ENCODE assay signal across 8 mouse cellular contexts in genomic region chr8:10812060-10812670, GRCm38 (mm10).
DNase-seq lines count a peak whose midpoint lies in the region; ATAC-seq and TF ChIP-seq lines count a peak whose summit lies in the region.

No protein-coding gene starts in this region.

- 62% methylated on average over 10 of the region's 10 CpGs for WGBS in heart, adult 2 months
- 69% methylated on average over 10 of the region's 10 CpGs for WGBS in lung, adult 2 months

- peak; percentile 31 to 58 for DNase-seq in heart, adult 2 months
- DNase-seq in heart, adult 9 months (ENCODE audit: low spot score in 2 of 2): no peak
- peak; percentile 65 to 71 for DNase-seq in layer of hippocampus, postnatal 10 days (ENCODE audit: low spot score in 2 of 2)
- DNase-seq in right cerebral cortex, adult 2 months (ENCODE audit: low spot score in 2 of 2): peak; percentile 67 to 71
- DNase-seq in kidney, postnatal 10 days: no peak
- DNase-seq in lung, adult 2 months: no peak
- DNase-seq in T-cell, adult 2 months (ENCODE audit: low spot score): no peak

- no peak overlapping the region for H3K4me3 ChIP-seq in heart, adult 2 months
- H3K4me3 ChIP-seq in lung, adult 2 months (replicated peaks; ENCODE audit: extremely low read depth, low read depth, low read length): no peak overlapping the region

- ATAC-seq in frontal cortex, adult (ENCODE audit: low TSS enrichment): peak; percentile 95

- H3K9ac ChIP-seq in heart, adult 2 months (ENCODE audit: low read depth, low read length): no peak overlapping the region

- H3K79me2 ChIP-seq in heart, adult 2 months (replicated peaks; ENCODE audit: control insufficient read depth, insufficient read depth, low read length): no peaks in the 10 kb centered on the region

- no peaks in the 10 kb centered on the region for H3K27me3 ChIP-seq in heart, adult 2 months (ENCODE audit: control insufficient read depth, insufficient read depth, low read length)

- TF ChIP-seq EP300 in heart, adult 2 months (IDR thresholded peaks at IDR 0.05; ENCODE audit: insufficient read depth, low read depth, low read length): peak; percentile 71; the same call in 1 of the 2 replicates

- H3K36me3 ChIP-seq in heart, adult 2 months (ENCODE audit: control insufficient read depth, insufficient read depth, low read length): no peaks in the 10 kb centered on the region

- no peak for TF ChIP-seq CTCF in heart, adult 2 months (IDR thresholded peaks at IDR 0.05)
- no peak for TF ChIP-seq CTCF in lung, adult 2 months (IDR thresholded peaks at IDR 0.05; ENCODE audit: insufficient read depth, low read length)

- H3K27ac ChIP-seq in heart, adult 2 months: no peak overlapping the region

- intact Hi-C loops in heart, adult 2 months (cut with DNase I): loop anchor here (5.0 to 10.0 kb wide), 3 partner anchors 167 to 360 kb away; partner anchors contain the start of gene Irs2

- no peak for TF ChIP-seq POLR2A in heart, adult 2 months (IDR thresholded peaks at IDR 0.05; ENCODE audit: insufficient read depth, low read depth, low read length)
- TF ChIP-seq POLR2A in lung, adult 2 months (IDR thresholded peaks at IDR 0.05; ENCODE audit: borderline replicate concordance, extremely low read depth, low read depth, low read length): no peak

- H3K4me1 ChIP-seq in heart, adult 2 months (ENCODE audit: control insufficient read depth, insufficient read depth, low read length): no peaks in the 10 kb centered on the region
- H3K4me1 ChIP-seq in lung, adult 2 months (ENCODE audit: control insufficient read depth, insufficient read depth, low read length): no peaks in the 10 kb centered on the region

Comparison
In these comparisons a context has a peak if more than half of its experiments do, and no peak if none do; other contexts are left out.
1. DNase-seq: peak in heart, adult 2 months (2 of 2), layer of hippocampus, postnatal 10 days (2 of 2) and right cerebral cortex, adult 2 months (2 of 2); none in heart, adult 9 months (0 of 2), kidney, postnatal 10 days (single experiment), lung, adult 2 months (single experiment) and T-cell, adult 2 months (single experiment).